Mouse (Mus musculus) heart, adult 2 months (tissue): ENCODE results near the gene Cyp4f15.

Experiments
- CTCF ChIP-seq: fragments of 200-600 bp; IDR thresholded peaks from 2 replicates; pipeline ENCODE4 v1.8.1; 2022; ENCODE audit warnings: antibody characterized with exemption, mild to moderate bottlenecking, moderate library complexity
- POLR2A ChIP-seq: fragments of 200-500 bp; IDR thresholded peaks from 2 replicates; pipeline ENCODE4 v1.6.1; 2011; ENCODE audit warnings: mild to moderate bottlenecking, low read depth, low read length, control low read depth; ENCODE audit not compliant: insufficient read depth

GRCm38 (mm10) chr17:32741057-32741456 lies 55.6 kb downstream of the Cyp4f15 start:
- no peak for TF ChIP-seq POLR2A
- no peak for TF ChIP-seq CTCF
